Mouse (Mus musculus): ENCODE results near the gene Lrrtm4.

- TF ChIP-seq CTCF (IDR thresholded peaks at IDR 0.05; ENCODE audit: low read depth, low read length) (no peak), POLR2A (IDR thresholded peaks at IDR 0.05; ENCODE audit: borderline replicate concordance, low read depth, low read length) (no peak)
Observed at GRCm38 (mm10) chr6:80549907-80550306, 531.2 kb downstream of the Lrrtm4 start.

Data from bone marrow macrophage, adult 2 months (primary cell).